Mouse (Mus musculus): ENCODE measurements around the gene Lysmd3.

Lysmd3 gene

DNA sequence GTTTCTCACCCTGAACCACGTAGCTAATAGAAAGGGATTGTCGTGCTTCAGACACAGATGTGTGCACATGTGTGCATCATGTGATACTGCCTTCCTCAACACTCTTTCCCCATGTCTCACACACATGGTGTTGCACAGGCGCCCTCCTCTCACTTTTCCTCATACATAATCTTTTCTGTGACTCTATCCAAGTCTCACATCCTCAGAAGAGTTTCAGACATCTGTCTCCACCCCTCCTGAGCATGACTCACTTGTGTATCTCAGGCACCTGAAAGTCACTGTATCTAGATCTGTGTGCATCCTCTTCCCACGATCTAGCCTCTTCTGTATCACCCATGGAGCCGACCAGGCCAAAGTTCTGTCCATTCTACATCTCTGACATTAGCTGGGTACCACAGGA lies 10.2 kb downstream of the Lysmd3 start:
- no peak for DNase-seq (ENCODE audit: low spot score)

DNA sequence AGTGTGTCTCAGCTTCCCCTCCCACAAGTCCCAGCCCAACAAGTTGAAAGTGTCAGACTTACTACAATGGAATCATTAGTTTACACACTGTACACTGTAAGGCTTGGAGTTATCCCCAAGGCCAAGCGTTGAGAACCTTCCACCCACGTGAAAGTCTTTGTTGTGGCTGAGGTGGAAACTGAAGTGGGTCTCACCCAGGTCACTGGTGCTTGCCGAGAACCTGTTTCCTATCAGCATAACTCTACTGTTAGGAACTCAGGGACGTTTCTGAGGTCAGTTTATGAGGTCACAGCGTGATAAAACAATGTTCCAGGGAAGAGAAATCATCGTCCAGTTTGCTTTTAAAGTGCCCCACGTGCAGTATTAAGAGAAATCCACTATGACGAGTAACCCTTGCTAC lies 17.9 kb downstream of the Lysmd3 start:
- DNase-seq (ENCODE audit: low spot score): no peak

DNA sequence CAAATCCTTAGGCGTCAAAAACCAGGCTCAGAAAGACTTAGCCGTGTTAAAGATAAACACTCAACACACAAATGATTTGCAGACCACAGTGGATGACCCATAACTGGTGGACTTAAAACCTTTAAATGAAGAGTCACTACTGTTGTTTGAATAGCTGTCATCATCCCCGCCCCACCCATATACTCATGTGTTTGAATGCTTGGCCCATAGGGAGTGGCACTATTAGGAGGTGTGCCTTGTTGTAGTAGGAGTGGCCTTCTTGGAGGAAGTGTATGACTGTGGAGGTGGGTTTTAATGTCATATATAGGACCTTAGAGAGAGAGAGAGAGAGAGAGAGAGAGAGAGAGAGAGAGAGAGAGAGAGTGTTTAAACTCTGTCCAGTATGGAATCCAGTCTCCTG lies 25.6 kb downstream of the Lysmd3 start:
- DNase-seq (ENCODE audit: low spot score): no peak

DNA sequence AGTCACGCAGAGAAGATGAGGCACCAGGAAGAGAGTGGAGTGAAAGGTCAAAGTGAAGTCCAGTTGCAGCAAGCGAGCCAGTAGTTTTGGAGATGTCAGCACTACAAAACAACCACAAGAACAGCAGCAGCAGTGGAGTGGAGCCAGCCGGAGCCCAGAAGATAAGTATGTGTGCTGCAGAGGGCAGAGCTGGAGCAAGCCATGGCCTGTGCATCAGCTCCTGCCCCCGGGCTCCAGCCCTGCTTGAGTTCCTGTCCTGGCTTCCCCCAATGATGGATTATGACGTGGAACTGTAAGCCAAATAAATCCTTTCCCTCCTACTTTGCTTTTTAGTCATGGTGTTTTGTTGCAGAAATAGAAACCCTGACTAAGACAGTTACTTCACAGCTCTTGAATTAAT lies 26.8 kb downstream of the Lysmd3 start:
- DNase-seq (ENCODE audit: low spot score): no peak

DNA sequence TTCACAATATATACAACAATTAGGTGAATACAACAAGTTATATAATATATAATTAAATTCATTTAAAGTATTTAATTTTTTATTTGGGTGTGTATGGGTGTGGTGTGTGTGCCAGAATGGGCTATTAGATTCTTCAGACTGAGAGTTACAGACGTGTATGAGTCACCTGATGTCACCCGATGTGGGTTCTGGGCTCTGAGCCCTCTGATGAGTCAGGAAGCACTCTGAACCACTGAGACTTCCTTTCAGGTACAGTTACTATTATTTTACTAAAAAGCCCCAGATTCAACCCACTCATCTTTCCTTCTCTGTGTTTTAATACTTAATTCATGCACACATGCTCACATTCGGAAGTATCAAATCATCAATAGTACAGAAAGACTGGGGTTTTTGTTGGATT lies 27.4 kb downstream of the Lysmd3 start:
- peak; percentile 22 for DNase-seq (ENCODE audit: low spot score)

DNA sequence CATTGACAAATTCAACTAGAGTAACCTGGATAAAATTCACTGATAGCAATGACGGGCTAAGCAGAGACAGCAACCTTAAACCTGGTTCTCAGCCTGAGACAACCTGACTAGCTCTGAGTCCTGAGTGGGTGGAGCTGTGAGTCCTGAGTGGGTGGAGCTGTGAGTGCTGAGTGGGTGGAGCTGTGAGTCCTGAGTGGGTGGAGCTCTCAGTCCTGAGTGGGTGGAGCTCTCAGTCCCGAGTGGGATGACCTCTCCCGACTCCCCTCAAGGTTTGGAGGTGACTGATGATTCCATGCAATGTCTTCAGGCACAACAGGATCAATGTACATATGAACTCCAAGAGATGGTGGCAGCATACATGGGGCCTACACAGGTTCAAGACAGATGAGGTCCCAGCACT lies 32.1 kb downstream of the Lysmd3 start:
- DNase-seq (ENCODE audit: low spot score): no peak

DNA sequence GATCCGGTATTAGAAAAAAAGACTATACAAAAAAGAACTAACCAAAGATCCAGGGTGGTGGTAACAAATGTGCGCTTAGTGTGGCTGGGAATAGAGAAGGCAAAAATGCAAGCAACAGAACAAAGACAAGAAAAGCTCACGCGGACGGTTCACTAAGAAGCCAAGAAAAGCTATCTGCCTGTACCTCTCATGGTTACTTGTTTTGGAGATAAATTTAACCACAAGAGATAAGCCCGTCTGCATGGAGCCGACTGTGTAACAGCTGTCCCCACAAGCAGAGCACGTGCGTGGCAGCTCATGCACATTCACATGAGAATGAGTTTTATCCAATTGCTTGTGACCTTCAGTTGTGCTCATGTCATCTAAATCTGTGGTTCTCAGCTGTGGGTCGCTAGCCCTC lies 33.0 kb downstream of the Lysmd3 start:
- DNase-seq (ENCODE audit: low spot score): peak; percentile 21

DNA sequence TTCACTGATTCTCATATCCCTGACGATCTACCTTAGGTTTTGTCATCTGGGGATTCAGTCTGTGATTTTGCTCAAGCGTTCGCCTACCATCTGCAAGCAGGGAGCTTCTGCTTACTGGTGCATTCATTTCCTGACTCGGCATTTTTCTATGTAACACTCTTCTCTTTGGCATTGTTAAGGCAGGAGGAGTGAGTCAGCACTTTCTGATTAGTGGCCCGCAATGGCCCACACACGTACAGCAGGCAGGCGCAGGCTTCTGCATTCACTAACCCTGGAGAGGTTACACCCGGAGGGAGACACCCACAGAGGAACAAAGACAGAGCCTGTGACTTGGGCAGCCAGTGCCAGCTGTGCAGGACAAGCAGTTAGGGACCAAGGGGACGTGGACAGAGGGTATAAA lies 34.1 kb downstream of the Lysmd3 start:
- DNase-seq (ENCODE audit: low spot score): peak; percentile 56

DNA sequence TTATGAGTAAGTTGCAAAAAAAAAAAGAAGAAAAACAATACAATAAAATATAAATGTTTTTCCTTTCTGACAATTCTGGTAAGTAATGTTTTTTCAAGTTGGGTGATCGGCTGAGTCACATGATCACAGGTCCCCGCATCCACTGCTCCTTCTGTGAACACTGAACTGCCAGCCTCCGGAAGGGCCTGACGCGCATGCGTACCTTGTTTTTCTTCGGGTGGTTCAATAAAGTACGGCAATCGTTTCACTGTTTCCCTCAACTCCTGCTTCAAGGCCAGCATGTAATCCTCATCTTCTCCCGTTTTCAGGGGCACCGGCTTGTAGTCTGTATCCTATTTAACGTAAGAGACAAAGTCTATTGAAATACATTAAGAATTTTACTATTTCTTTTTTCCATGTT lies 37.0 kb downstream of the Lysmd3 start:
- no peak for DNase-seq (ENCODE audit: low spot score)

DNA sequence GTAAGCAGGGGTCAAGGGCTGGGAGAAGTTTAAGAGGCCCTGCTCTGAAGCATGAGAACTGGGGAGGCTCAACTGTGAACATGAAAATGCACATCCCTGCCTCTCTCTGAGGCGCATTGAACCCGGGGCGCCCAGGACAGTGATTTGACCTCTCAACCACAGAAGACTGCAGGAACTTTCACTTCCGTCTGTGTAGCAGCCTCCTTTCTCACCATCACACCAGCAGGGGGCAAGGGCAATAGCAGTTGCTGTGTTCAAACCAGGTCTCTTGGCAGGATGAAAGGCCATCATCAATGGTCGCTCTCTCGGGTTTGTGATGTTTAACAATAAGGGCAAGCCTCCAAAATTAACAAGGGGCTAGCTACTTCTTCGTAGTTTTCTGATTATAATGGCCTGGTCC lies 45.7 kb downstream of the Lysmd3 start:
- DNase-seq (ENCODE audit: low spot score): no peak

DNA sequence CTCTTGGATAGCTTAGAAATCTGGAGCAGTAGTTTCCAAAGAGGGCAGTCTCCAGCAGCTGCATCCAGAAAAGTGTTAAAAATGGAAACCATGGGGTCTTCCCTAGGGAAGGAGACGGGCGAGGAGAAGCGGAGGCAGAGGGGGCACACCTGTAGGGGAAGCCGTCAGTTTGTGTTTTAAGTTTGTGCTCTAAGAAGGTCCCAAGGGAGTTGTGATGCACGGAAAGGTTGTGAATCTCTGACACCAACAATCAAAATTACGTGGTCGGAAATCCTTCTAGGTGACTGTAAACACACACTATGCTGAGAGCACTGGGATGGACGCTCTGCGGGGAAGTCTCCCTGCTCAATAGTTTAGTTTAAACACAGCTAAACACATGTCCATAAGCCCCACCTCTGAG lies 46.2 kb downstream of the Lysmd3 start:
- DNase-seq (ENCODE audit: low spot score): no peak

DNA sequence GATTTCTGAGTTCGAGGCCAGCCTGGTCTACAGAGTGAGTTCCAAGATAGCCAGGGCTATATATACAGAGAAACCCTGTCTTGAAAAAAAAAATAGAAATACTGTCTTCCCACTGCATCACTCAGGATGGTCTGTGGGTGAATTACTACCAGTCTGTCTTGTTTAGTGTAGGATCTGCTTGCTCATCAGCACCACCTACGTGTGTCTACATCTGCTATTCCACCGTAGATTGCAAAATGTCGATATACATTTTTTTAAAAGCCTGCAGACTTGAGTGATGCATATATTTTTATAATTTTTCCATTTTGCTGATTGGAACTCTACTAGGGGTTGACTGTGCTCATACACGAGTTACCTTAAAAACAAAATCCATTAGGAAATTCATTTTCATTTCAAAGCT lies 48.8 kb downstream of the Lysmd3 start:
- no peak for DNase-seq (ENCODE audit: low spot score)

DNA sequence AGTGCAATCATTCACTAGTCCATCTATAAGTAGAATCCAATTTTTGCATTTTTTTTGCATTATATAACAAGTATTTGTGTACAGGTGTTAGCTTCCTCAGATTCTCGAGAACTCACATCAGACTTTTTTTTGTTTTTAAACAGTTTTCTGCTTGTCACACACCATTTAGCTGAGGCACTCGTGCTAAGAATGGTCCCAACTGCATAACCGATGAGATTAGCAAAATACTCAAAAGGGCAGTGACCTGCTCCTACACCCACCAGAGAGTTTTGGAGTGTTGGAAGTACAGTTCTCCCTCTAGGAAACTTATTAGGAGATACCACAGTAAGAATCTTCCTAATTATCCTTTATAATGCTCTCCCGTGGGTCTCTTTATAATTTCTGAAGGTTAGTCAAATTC lies 52.3 kb downstream of the Lysmd3 start:
- DNase-seq (ENCODE audit: low spot score): no peak

DNA sequence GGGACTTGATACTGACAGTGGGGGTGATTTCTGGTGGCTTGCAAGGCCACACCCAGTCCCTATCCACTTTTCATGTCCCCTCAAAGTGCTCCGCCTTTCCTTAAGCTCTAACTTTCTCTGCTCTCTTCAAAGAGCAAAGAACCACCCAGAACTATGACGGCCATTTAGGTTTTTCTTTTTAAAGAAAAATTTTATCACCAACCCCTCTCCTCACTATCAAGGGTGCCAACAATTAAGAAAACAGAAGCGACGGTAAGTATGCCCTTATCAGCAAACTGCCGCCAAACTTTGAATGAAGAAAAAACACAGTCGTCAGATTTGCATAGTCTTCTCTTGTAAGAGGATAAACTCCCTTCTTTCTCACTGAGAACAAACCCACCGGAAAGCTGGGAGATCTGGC lies 52.8 kb downstream of the Lysmd3 start:
- peak; percentile 19 for DNase-seq (ENCODE audit: low spot score)

DNA sequence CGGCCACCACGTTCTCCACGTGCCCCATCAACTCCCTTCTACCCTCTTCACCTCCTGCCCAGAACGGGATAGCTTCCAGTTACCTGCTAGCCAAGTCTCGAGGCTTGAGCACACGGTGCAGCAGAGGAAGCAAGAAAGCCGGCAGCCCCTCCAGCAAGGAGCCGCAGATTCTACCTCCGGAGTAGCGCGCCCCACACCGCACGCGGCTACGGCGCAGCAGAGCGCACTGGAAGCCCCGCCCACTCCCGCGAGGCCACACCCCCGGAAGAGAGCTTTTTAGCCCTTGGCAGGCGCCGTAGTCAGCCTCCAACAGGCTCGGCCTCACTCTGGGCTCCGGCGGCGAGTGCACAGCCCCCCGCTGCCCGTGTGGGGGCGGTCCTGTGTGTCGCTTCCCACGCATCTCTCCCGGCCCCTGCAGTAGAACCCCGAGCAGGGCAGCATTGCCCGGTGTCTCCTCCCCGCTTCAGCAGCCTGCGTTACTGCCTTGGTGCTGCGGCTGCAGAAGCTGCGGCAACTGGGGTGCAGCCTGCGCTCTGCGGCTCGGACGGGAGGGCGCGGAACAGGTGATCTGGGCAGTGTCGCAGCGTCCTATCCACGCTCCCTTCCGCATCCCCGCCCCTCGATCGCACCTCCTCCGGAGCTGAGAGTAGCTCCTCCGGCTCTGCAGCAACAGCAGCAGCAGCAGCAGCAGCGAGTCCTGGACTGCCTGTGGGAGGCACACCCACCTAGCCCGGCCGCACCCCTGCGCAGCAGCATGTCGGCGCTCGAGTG lies 53.5 kb downstream of the Lysmd3 start, which contains the start of the genes Polr3g and Mblac2:
TSS of gene Polr3g (minus strand) at position 239 of the 771 bp plus-strand sequence.
TSS of gene Mblac2 (plus strand) at position 567 of the 771 bp plus-strand sequence.
- DNase-seq (ENCODE audit: low spot score): peak; percentile 96

DNA sequence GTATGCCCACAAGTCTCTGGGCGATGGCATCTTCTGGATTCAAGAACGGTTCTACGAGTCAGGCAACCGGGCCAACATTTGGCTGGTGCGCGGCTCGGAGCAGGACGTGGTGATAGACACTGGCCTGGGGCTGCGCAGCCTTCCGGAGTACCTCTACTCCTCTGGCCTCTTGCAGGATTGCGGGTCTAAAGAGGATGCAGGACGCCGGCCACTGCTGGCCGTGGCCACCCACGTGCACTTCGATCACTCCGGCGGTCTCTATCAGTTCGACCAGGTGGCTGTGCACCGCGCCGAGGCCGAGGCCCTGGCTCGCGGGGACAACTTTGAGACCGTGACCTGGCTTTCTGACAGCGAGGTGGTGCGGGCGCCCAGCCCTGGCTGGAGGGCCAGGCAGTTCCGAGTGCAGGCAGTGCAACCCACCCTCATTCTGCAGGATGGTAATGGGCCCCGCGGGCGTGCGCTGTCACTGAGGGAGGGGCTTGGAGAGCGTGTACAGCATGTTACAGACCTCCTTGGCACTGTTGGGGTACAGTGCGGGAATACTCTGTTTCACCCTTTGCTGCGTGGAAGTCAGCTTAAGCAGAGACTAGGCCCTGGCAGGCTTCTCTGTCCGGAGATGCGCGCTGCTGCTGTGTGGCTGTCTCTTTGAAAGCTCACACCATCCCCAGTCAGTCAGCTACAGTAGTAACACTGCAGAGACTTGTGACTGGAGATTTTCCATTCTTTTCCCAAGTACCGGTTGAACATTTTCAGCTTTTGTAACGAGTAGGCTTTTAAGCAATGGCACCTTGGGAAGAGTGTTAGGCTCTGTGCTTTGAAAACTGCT lies 54.3 kb downstream of the Lysmd3 start:
- DNase-seq (ENCODE audit: low spot score): no peak

DNA sequence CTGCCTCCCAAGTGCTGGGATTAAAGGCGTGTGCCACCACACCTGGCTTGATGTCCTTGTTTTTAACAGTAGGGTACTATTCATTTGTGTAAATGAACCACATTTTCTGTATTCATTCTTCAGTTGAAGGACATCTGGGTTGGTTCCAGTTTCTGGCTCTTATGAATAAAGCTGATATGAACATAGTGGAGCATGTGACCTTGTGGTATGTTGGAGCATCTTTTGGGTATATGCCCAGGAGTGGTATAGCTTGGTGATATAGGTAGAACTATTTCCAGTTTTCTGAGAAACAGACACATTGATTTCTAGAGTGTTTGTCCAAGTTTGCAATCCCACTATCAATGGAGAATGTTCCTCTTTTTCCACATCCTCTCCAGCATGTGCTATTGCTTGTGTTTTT lies 56.4 kb downstream of the Lysmd3 start:
- DNase-seq (ENCODE audit: low spot score): no peak
